Mouse (Mus musculus) cerebral cortex, adult 2 months (tissue): ENCODE results near the gene Ilf3.

ENCODE experiments used
- WGBS: fragments of 180-500 bp; shearing (Covaris S2); methylation state at CpG from one replicate; pipeline ENCODE4 v1.1.7; 2018; 5-methylcytosine and 5-hydroxymethylcytosine counted together

The Ilf3 gene

GRCm38 (mm10) chr9:21367357-21368111 lies at the start of gene Ilf3:
Gene Ilf3 (plus strand): TSS chr9:21367871.
- under 1% methylated on average over 62 of the region's 66 CpGs for WGBS

- 94% methylated on average over 6 of the region's 6 CpGs for WGBS
These were observed 48.9 kb upstream of the Ilf3 start for GRCm38 (mm10) chr9:21318792-21319191.

- WGBS, result 93% methylated on average over 4 of the region's 4 CpGs
These were observed 48.2 kb upstream of the Ilf3 start for GRCm38 (mm10) chr9:21319503-21319902.

- WGBS, result 16% methylated on average over 4 of the region's 4 CpGs
These were observed 47.4 kb upstream of the Ilf3 start for GRCm38 (mm10) chr9:21320280-21320618.

GRCm38 (mm10) chr9:21320619-21321512 lies 46.8 kb upstream of the Ilf3 start, which contains the start of gene Slc44a2:
Gene Slc44a2 (plus strand): TSS chr9:21320698.
- WGBS, result 1% methylated on average over 52 of the region's 52 CpGs

- WGBS, result 9% methylated on average over 6 of the region's 6 CpGs
These were observed 46.2 kb upstream of the Ilf3 start for GRCm38 (mm10) chr9:21321513-21321835.

GRCm38 (mm10) chr9:21322211-21322916 lies 45.3 kb upstream of the Ilf3 start:
- 48% methylated on average over 19 of the region's 19 CpGs for WGBS

GRCm38 (mm10) chr9:21322917-21323297 lies 44.8 kb upstream of the Ilf3 start:
- WGBS, result 83% methylated on average over 8 of the region's 8 CpGs

- WGBS, result 84% methylated on average over 11 of the region's 11 CpGs
These were observed 43.4 kb upstream of the Ilf3 start for GRCm38 (mm10) chr9:21324269-21324668.

GRCm38 (mm10) chr9:21327569-21327968 lies 40.1 kb upstream of the Ilf3 start:
- WGBS, result 75% methylated on average over 3 of the region's 3 CpGs

GRCm38 (mm10) chr9:21328041-21328440 lies 39.6 kb upstream of the Ilf3 start:
- 64% methylated on average over 3 of the region's 3 CpGs for WGBS

GRCm38 (mm10) chr9:21329041-21329440 lies 38.6 kb upstream of the Ilf3 start:
- WGBS, result 26% methylated on average over 4 of the region's 5 CpGs

- 90% methylated on average over 10 of the region's 10 CpGs for WGBS
These were observed 37.9 kb upstream of the Ilf3 start for GRCm38 (mm10) chr9:21329699-21330289.

GRCm38 (mm10) chr9:21331365-21332140 lies 36.1 kb upstream of the Ilf3 start:
- 91% methylated on average over 12 of the region's 12 CpGs for WGBS

GRCm38 (mm10) chr9:21332161-21333061 lies 35.3 kb upstream of the Ilf3 start:
- WGBS, result 47% methylated on average over 9 of the region's 9 CpGs

GRCm38 (mm10) chr9:21333523-21333922 lies 34.1 kb upstream of the Ilf3 start:
- 98% methylated on average over 1 of the region's 1 CpGs for WGBS

- WGBS, result 86% methylated on average over 4 of the region's 4 CpGs
These were observed 32.3 kb upstream of the Ilf3 start for GRCm38 (mm10) chr9:21335391-21335790.

GRCm38 (mm10) chr9:21336491-21336890 lies 31.2 kb upstream of the Ilf3 start:
- WGBS, result 76% methylated on average over 8 of the region's 8 CpGs

- 53% methylated on average over 20 of the region's 20 CpGs for WGBS
These were observed 30.0 kb upstream of the Ilf3 start for GRCm38 (mm10) chr9:21337652-21338051.

- 86% methylated on average over 4 of the region's 4 CpGs for WGBS
These were observed 27.3 kb upstream of the Ilf3 start for GRCm38 (mm10) chr9:21340411-21340810.
